Mouse (Mus musculus): ENCODE measurements around the gene Xylb. TPM values are rescaled to one million over a fixed set of nuclear protein-coding genes. Genes with fewer than 3 reads are reported as not detected.
"Not testable (repeated sequence)": the region's sequence is repeated elsewhere in the genome, so short reads cannot be mapped to it uniquely, and the experiment has no call there.

The Xylb gene
- total RNA-seq, 2 experiments from 2014 or later: 2.9 to 3.5 TPM

GRCm38 (mm10) chr9:119340212-119340580 lies 17.0 kb upstream of the Xylb start:
- DNase-seq: no peak
- intact Hi-C loops (cut with DNase I): no loop called here

GRCm38 (mm10) chr9:119340909-119341816 lies 16.0 kb upstream of the Xylb start, which contains the start of gene Myd88:
TSS of gene Myd88 (minus strand) at chr9:119341411.
- peak; percentile 90 for DNase-seq
- intact Hi-C loops (cut with DNase I): no loop called here

- no peak for DNase-seq
- intact Hi-C loops (cut with DNase I): no loop called here
Observed at GRCm38 (mm10) chr9:119342728-119343127, 14.5 kb upstream of the Xylb start.

GRCm38 (mm10) chr9:119346376-119346775 lies 10.8 kb upstream of the Xylb start:
- no peak for DNase-seq
- intact Hi-C loops (cut with DNase I): no loop called here

- no peak for DNase-seq
- intact Hi-C loops (cut with DNase I): loop anchor here (10.0 kb wide), 1 partner anchor 84 kb away; no protein-coding TSS in a partner anchor
Observed at GRCm38 (mm10) chr9:119350531-119350930, 6.7 kb upstream of the Xylb start.

GRCm38 (mm10) chr9:119350947-119351705 lies 6.1 kb upstream of the Xylb start:
- no peak for DNase-seq
- intact Hi-C loops (cut with DNase I): loop anchor here (10.0 kb wide), 1 partner anchor 84 kb away; no protein-coding TSS in a partner anchor

GRCm38 (mm10) chr9:119352060-119352459 lies 5.1 kb upstream of the Xylb start:
- intact Hi-C loops (cut with DNase I): loop anchor here (10.0 kb wide), 1 partner anchor 83 kb away; no protein-coding TSS in a partner anchor

GRCm38 (mm10) chr9:119353926-119354325 lies 3.3 kb upstream of the Xylb start:
- intact Hi-C loops (cut with DNase I): loop anchor here (10.0 kb wide), 1 partner anchor 81 kb away; no protein-coding TSS in a partner anchor
- DNase-seq: no peak

More at GRCm38 (mm10) chr9:119352060-119352459, 5.1 kb upstream of the Xylb start:
- DNase-seq: peak; percentile 83

- intact Hi-C loops (cut with DNase I): loop anchor here (10.0 kb wide), 1 partner anchor 79 kb away; no protein-coding TSS in a partner anchor
- DNase-seq: no peak
Observed at GRCm38 (mm10) chr9:119355943-119356342, 1.2 kb upstream of the Xylb start.

- intact Hi-C loops (cut with DNase I): loop anchor here (10.0 kb wide), 1 partner anchor 77 kb away; no protein-coding TSS in a partner anchor
- no peak for DNase-seq
Observed at GRCm38 (mm10) chr9:119358058-119358429, 863 bp downstream of the Xylb start.

- DNase-seq: no peak
- intact Hi-C loops (cut with DNase I): no loop called here
Observed at GRCm38 (mm10) chr9:119361416-119361815, 4.2 kb downstream of the Xylb start.

- no peak for DNase-seq
- intact Hi-C loops (cut with DNase I): no loop called here
Observed at GRCm38 (mm10) chr9:119363229-119363628, 6.0 kb downstream of the Xylb start.

GRCm38 (mm10) chr9:119365284-119365683 lies 8.1 kb downstream of the Xylb start, which contains the start of gene Slc22a14:
TSS of gene Slc22a14 (minus strand) at chr9:119365553.
- no peak for DNase-seq
- intact Hi-C loops (cut with DNase I): no loop called here

GRCm38 (mm10) chr9:119368367-119368766 lies 11.2 kb downstream of the Xylb start:
- intact Hi-C loops (cut with DNase I): no loop called here
- no peak for DNase-seq

GRCm38 (mm10) chr9:119370770-119371169 lies 13.6 kb downstream of the Xylb start:
- intact Hi-C loops (cut with DNase I); DNase-seq: not testable (repeated sequence)

- intact Hi-C loops (cut with DNase I): no loop called here
- DNase-seq: no peak
Observed at GRCm38 (mm10) chr9:119371251-119371650, 14.1 kb downstream of the Xylb start.

GRCm38 (mm10) chr9:119375008-119375407 lies 17.8 kb downstream of the Xylb start:
- DNase-seq: no peak
- intact Hi-C loops (cut with DNase I): no loop called here

- no peak for DNase-seq
- intact Hi-C loops (cut with DNase I): no loop called here
Observed at GRCm38 (mm10) chr9:119375556-119375955, 18.4 kb downstream of the Xylb start.

- intact Hi-C loops (cut with DNase I): no loop called here
Observed at GRCm38 (mm10) chr9:119378231-119378630, 21.1 kb downstream of the Xylb start.

GRCm38 (mm10) chr9:119382603-119383002 lies 25.4 kb downstream of the Xylb start:
- DNase-seq: no peak
- intact Hi-C loops (cut with DNase I): no loop called here

More at GRCm38 (mm10) chr9:119378231-119378630, 21.1 kb downstream of the Xylb start:
- DNase-seq: no peak

GRCm38 (mm10) chr9:119388956-119389355 lies 31.8 kb downstream of the Xylb start:
- no peak for DNase-seq
- intact Hi-C loops (cut with DNase I): no loop called here
